Mouse (Mus musculus) lung, embryonic 14.5 days (tissue): ENCODE results near the gene Chst8. TPM values are rescaled to one million over a fixed set of nuclear protein-coding genes. Genes with fewer than 3 reads are reported as not detected.

Experiments
- ATAC-seq: fragments of 200-750 bp; cut with Nextera tagmentation; 2 replicates; pipeline ENCODE4 v1.8.0; 2017; ENCODE audit warnings: mild to moderate bottlenecking, moderate TSS enrichment, moderate library complexity; ENCODE audit not compliant: insufficient read depth
- DNase-seq: peaks from one replicate; pipeline ENCODE4 v3.0.0-alpha.2; 2015
- H3K27ac ChIP-seq: fragments of 300-500 bp; sonication (generic); 2 replicates; pipeline ENCODE4 v1.5.1; 2014; ENCODE audit warnings: low read depth, mild to moderate bottlenecking, moderate library complexity
- H3K27me3 ChIP-seq: fragments of 300-500 bp; sonication (generic); 2 replicates; pipeline ENCODE4 v1.6.1; 2014; ENCODE audit warnings: low read length, control low read depth; ENCODE audit not compliant: insufficient read depth
- H3K36me3 ChIP-seq: fragments of 300-500 bp; sonication (generic); 2 replicates; pipeline ENCODE4 v1.6.1; 2014; ENCODE audit warnings: control low read depth; ENCODE audit not compliant: insufficient read depth
- H3K4me1 ChIP-seq: fragments of 300-500 bp; sonication (generic); 2 replicates; pipeline ENCODE4 v1.6.1; 2014; ENCODE audit warnings: antibody characterized with exemption, control low read depth; ENCODE audit not compliant: insufficient read depth
- H3K4me2 ChIP-seq: fragments of 300-500 bp; sonication (generic); 2 replicates; pipeline ENCODE4 v1.6.1; 2014; ENCODE audit warnings: mild to moderate bottlenecking
- H3K4me3 ChIP-seq: fragments of 300-500 bp; sonication (generic); 2 replicates; pipeline ENCODE4 v1.5.1; 2014; ENCODE audit warnings: low read depth, low read length
- H3K9ac ChIP-seq: fragments of 300-500 bp; sonication (generic); 2 replicates; pipeline ENCODE4 v1.6.1; 2014
- H3K9me3 ChIP-seq: fragments of 300-500 bp; sonication (generic); 2 replicates; pipeline ENCODE4 v1.6.1; 2016; ENCODE audit warnings: low read depth, low read length, control low read depth
- CTCF ChIP-seq: IDR thresholded peaks from 2 replicates; pipeline ENCODE4 v1.5.1; 2016; ENCODE audit warnings: antibody characterized with exemption, low read depth
- WGBS: fragments of 180-500 bp; shearing (Covaris S2); extraction: QIAGEN DNeasy Blood & Tissue Kit; methylation state at CpG from one replicate; pipeline ENCODE4 v1.1.7; 2014; 5-methylcytosine and 5-hydroxymethylcytosine counted together
- polyA plus RNA-seq: library from polyadenylated mRNA; unstranded; fragments of >200 nt; fragmentation: Nextera tagmentation; extraction: Ambion mirVana; gene quantifications from 2 replicates; pipeline ENCODE4 v1.2.1, GENCODE M21; 2014

The Chst8 gene
- polyA plus RNA-seq, 1 experiment from 2014 or later, result 3.6 TPM

- no peaks in the 10 kb centered on the region for H3K36me3 ChIP-seq
- no peak for TF ChIP-seq CTCF
- ATAC-seq (peak; percentile 92), DNase-seq (peak; percentile 87)
- 14% methylated on average over 10 of the region's 10 CpGs for WGBS
- peaks cover 12% of the 10 kb centered on the region for H3K4me1 ChIP-seq
- H3K9ac ChIP-seq, result no peak overlapping the region
- H3K27me3 ChIP-seq, result peaks cover 3% of the 10 kb centered on the region; the same call in 1 of the 2 replicates
- no peak overlapping the region for H3K4me3 ChIP-seq
- H3K4me2 ChIP-seq, result peak overlapping the region; percentile 20; the same call in 1 of the 2 replicates
- peak overlapping the region; percentile 8; the same call in 1 of the 2 replicates for H3K27ac ChIP-seq
- no peaks in the 10 kb centered on the region; the same call in 1 of the 2 replicates for H3K9me3 ChIP-seq
These were observed 60.3 kb downstream of the Chst8 start for GRCm38 (mm10) chr7:34752151-34752762.

DNA sequence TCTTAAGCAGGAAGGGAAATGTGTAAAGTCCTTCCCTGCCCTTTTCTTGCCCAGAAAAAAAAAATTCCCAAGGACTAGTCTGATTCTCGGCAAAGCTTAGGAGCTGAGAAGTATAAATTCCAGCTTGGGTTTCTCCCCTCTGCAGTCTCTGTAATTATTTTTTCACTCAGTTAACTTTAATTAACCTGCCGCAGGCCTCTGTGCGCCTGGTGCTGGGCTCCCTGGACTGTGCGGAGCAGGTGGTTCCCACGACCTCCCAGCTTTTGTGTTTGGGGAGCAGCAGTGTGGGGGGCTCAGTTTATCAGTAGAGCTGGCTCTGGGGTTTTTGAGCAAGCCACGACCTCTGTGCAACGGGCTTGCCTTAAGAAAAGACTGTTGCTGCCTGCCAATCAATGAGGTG is 62.2 kb downstream of the Chst8 start:
- no peak for DNase-seq
- Histone ChIP-seq H3K4me3 (no peak overlapping the region), H3K4me2 (no peak overlapping the region), H3K4me1 (peaks cover 16% of the 10 kb centered on the region), H3K9me3 (no peaks in the 10 kb centered on the region), H3K27me3 (peaks cover 3% of the 10 kb centered on the region; the same call in 1 of the 2 replicates), H3K27ac (no peak overlapping the region), H3K9ac (no peak overlapping the region), H3K36me3 (no peaks in the 10 kb centered on the region)
- 56% methylated on average over 7 of the region's 7 CpGs for WGBS
- TF ChIP-seq CTCF, result no peak
- ATAC-seq, result no peak

- TF ChIP-seq CTCF, result peak; percentile 72
- H3K27ac ChIP-seq, result no peak overlapping the region
These were observed 62.8 kb downstream of the Chst8 start for GRCm38 (mm10) chr7:34749753-34750152.

GRCm38 (mm10) chr7:34748501-34748900 is 64.0 kb downstream of the Chst8 start:
- WGBS, result 68% methylated on average over 4 of the region's 4 CpGs
- no peak overlapping the region for H3K27ac ChIP-seq
- H3K36me3 ChIP-seq, result no peaks in the 10 kb centered on the region
- no peak overlapping the region for H3K4me3 ChIP-seq
- no peaks in the 10 kb centered on the region for H3K27me3 ChIP-seq
- DNase-seq (no peak), ATAC-seq (no peak)
- no peak overlapping the region for H3K9ac ChIP-seq
- H3K9me3 ChIP-seq, result no peaks in the 10 kb centered on the region
- peak; percentile 9; the same call in 1 of the 2 replicates for TF ChIP-seq CTCF
- no peak overlapping the region for H3K4me2 ChIP-seq
- peaks cover 16% of the 10 kb centered on the region for H3K4me1 ChIP-seq

More at GRCm38 (mm10) chr7:34749753-34750152, 62.8 kb downstream of the Chst8 start:
- H3K36me3 ChIP-seq, result no peaks in the 10 kb centered on the region
- ATAC-seq (no peak), DNase-seq (peak; percentile 39)
- H3K4me3 ChIP-seq, result no peak overlapping the region
- no peak overlapping the region for H3K9ac ChIP-seq
- no peaks in the 10 kb centered on the region for H3K9me3 ChIP-seq
- H3K27me3 ChIP-seq, result peaks cover 3% of the 10 kb centered on the region; the same call in 1 of the 2 replicates
- 62% methylated on average over 3 of the region's 3 CpGs for WGBS
- no peak overlapping the region for H3K4me2 ChIP-seq
- peaks cover 16% of the 10 kb centered on the region for H3K4me1 ChIP-seq

DNA sequence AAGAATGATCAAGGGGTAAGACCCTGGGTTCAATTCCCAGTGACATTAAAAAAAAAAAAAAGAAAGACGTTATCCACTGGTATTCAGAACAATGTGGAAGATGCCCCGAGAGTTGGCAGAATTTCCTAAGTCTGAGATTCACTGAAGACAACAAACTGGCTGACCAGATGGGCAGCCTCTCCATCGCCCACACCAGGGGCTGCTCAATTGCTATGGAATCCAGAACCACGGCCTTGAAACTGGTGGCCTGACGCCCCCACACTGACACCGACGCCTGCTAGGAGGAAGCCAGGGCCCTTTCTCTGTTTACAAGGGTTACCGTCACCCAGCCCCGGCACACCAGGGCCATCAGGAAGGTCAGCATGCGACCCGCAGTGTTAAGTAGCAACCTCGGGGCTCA is 64.8 kb downstream of the Chst8 start:
- WGBS, result 33% methylated on average over 12 of the region's 12 CpGs
- no peaks in the 10 kb centered on the region for H3K36me3 ChIP-seq
- H3K9me3 ChIP-seq, result no peaks in the 10 kb centered on the region
- no peaks in the 10 kb centered on the region for H3K27me3 ChIP-seq
- H3K4me3 ChIP-seq, result no peak overlapping the region
- TF ChIP-seq CTCF, result no peak
- no peak overlapping the region for H3K4me2 ChIP-seq
- DNase-seq (peak; percentile 62), ATAC-seq (no peak)
- peaks cover 12% of the 10 kb centered on the region for H3K4me1 ChIP-seq
- no peak overlapping the region for H3K9ac ChIP-seq
- H3K27ac ChIP-seq, result no peak overlapping the region

GRCm38 (mm10) chr7:34746586-34746985 is 65.9 kb downstream of the Chst8 start:
- no peak for DNase-seq
- peaks cover 9% of the 10 kb centered on the region; the same call in 1 of the 2 replicates for H3K4me1 ChIP-seq
- no peak overlapping the region for H3K9ac ChIP-seq
- no peaks in the 10 kb centered on the region for H3K9me3 ChIP-seq
- H3K27me3 ChIP-seq, result no peaks in the 10 kb centered on the region
- ATAC-seq, result peak; percentile 45; the same call in 1 of the 2 replicates
- WGBS, result 15% methylated on average over 6 of the region's 6 CpGs
- no peaks in the 10 kb centered on the region for H3K36me3 ChIP-seq
- H3K27ac ChIP-seq, result peak overlapping the region; percentile 67
- no peak for TF ChIP-seq CTCF
- H3K4me3 ChIP-seq, result no peak overlapping the region
- H3K4me2 ChIP-seq, result no peak overlapping the region

GRCm38 (mm10) chr7:34746165-34746564 is 66.3 kb downstream of the Chst8 start:
- TF ChIP-seq CTCF, result no peak
- Histone ChIP-seq H3K36me3 (no peaks in the 10 kb centered on the region), H3K4me2 (no peak overlapping the region), H3K9me3 (no peaks in the 10 kb centered on the region), H3K27ac (peak overlapping the region; percentile 71), H3K4me1 (peaks cover 9% of the 10 kb centered on the region; the same call in 1 of the 2 replicates), H3K4me3 (no peak overlapping the region), H3K9ac (no peak overlapping the region), H3K27me3 (no peaks in the 10 kb centered on the region)
- peak; percentile 96 for ATAC-seq
- WGBS, result 26% methylated on average over 9 of the region's 9 CpGs
- peak; percentile 97 for DNase-seq
